Mouse (Mus musculus) erythroblast, embryonic 14.5 days (primary cell): Measurements from ENCODE around the gene Dgkh.

ENCODE experiments used
- GATA1 ChIP-seq: IDR thresholded peaks from 2 replicates; pipeline ENCODE4 v1.6.1; 2012; ENCODE audit warnings: low read length, inconsistent platforms, mixed read lengths
- TAL1 ChIP-seq: IDR thresholded peaks from 3 replicates; pipeline ENCODE4 v1.6.1; 2012; ENCODE audit warnings: low read length, inconsistent platforms, mixed read lengths

DNA sequence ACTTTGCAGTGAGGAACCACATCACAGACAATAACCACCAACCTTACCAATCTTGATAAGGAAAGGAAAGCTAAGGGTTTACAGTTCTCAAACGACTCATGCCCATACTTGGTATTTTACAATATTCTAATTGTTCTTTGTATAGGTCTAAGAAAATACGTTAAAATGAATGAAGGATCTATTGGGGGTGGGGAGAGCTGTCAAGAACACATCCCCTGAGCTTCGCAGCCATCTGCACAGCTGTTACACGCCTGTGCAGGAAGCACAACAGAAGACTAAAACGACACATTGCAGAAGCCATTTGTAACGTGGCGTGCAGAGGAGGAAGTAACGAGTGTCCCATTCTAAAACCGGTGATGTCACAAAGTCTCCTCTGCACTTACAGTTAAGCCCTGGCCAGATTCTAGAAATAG is 113.7 kb downstream of the Dgkh start:
- TF ChIP-seq GATA1, result no peak
- no peak for TF ChIP-seq TAL1
